Mouse (Mus musculus): ENCODE data around the gene Ubxn6.

The Ubxn6 gene

GRCm38 (mm10) chr17:56022131-56022988 lies 52.5 kb downstream of the Ubxn6 start:
- DNase-seq: no peak

GRCm38 (mm10) chr17:56021161-56021910 lies 53.5 kb downstream of the Ubxn6 start:
- no peak for DNase-seq

DNA sequence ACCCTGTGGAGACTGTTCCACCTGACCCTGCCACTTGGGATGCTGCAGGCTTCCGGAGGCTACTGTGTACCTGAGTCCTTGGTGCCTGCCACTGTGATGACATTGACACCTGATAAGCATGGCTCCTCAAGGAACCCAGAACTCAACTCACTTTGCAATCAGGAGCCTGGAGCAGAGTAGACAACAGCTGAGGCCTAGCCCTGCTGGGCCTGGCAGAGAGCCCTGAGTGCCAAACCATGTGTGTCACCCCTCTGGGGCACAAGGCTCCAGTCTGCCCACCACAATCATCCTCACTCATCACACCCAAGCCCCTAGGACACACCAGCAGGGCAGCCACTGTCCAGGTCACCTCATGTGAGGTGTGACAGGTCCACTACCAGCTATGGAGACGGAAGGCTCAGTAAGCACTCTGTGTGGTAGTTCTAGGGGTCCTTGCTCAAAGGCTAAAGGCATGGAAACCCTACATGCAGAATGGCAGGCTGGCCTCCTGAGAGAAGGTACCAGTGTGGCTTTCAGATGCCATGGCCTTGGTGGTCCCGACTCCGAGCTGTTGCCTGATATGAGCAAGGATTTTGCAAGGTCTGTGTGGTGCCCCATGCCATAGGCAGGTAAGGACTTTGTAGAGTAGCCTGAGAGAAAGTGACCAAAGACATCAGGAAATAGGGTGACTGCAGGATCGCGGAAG lies 54.3 kb downstream of the Ubxn6 start:
- no peak for DNase-seq

GRCm38 (mm10) chr17:56018347-56019131 lies 56.3 kb downstream of the Ubxn6 start:
- peak; percentile 37 for DNase-seq

DNA sequence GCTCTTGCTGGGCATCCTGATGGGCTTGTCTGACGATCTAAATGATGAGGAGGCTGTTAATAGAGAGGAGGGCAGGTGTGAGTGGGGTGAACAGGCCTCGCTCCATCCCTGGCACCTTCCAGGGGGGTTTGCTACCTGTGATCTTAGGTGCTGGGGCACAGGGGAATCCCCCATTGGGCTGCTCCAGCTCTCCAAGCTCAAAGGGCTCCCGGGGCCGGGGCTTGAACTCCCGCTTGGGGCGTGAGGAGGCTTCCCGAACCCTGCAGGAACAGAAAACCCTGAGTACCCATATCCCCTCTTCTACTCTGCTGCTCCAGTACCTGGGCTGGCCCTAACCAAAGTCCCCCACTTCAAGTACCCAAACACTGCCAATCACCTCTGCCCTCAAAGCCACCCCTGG lies 57.0 kb downstream of the Ubxn6 start:
- no peak for DNase-seq
